Mouse (Mus musculus) CD4-positive, CD25-positive, alpha-beta regulatory T cell, adult 2 months (primary cell): Measurements from ENCODE around the gene Tmem53.

Experiments used
- DNase-seq: peaks from one replicate; pipeline ENCODE4 v3.0.0-alpha.2; 2012; ENCODE audit warnings: low read depth, low spot score

Tmem53 gene

DNA sequence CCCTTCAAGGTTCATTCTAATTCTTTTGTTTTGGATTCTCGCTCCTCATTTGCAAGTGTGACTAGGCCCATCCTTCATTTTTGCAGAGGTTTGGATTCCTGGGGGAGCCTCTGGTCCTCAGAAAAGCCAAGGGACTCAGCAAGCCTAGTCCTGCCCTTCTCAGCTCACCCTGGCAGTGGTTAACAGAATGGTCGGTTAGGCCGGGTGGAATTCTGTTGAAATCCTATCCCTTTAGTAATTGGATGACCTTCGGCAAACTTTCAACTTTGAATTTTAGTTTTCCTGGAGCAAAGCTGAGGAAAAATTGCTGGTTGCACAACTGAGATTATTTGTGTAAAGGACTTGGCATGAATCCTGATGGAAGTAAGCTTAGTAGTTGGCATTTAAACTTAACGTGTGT, 600 bp downstream of the Tmem53 start:
- DNase-seq, result no peak

DNA sequence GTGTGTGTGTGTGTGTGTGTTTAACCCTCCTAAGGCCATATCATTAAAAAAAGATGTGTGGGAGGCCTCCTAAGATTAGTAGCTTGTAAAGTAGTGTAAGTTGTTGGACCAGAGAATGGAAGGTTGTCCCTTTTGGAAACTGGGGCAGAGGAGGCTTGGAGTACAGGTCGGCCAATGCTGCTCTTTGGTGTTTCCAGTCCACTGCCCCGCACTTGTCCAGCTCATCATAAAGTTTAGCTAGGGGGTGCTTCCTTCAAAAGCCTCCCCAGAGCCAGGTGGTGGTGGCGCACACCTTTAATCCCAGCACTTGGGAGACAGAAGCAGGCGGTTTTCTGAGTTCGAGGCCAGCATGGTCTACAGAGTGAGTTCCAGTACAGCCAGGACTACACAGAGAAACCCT, 1.0 kb downstream of the Tmem53 start:
- DNase-seq, result no peak

DNA sequence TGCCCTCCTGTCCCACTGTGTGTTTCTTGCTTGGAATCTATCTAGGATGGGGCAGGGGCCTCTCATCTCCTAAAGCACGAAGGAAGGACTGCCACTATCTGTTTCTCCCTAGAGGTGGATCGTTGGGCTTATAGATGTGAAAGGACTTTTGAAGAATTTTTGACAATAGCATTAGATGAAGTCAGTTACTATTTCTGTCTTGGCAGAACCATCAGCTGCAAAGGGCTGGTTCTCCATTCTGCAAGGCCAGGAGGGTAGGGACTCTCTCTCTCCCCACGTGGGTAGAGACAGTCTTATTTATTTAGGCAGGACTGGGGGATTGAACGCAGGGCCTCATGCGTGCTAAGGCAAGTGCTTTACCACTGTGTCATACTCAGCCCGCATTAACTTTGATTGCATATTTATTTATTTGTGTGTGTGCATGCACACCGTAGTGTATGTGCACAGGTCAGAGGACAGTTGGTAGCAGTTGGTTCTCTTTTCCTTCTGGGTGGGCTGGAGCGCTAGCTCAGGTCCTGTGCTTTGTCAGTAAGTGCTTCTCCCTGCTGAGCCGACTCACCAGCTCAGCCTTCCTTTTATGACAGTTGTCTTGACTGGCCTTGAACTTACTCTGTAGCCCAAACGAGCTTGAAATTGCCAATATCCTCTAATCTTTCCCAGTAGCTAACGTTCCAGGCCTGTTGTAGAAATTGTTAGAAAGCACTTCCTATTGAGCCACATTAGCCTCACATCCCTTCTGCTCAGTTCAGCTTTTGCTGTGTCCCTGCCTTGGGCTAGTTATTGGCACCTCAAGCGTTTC, 1.7 kb downstream of the Tmem53 start:
- DNase-seq, result no peak

DNA sequence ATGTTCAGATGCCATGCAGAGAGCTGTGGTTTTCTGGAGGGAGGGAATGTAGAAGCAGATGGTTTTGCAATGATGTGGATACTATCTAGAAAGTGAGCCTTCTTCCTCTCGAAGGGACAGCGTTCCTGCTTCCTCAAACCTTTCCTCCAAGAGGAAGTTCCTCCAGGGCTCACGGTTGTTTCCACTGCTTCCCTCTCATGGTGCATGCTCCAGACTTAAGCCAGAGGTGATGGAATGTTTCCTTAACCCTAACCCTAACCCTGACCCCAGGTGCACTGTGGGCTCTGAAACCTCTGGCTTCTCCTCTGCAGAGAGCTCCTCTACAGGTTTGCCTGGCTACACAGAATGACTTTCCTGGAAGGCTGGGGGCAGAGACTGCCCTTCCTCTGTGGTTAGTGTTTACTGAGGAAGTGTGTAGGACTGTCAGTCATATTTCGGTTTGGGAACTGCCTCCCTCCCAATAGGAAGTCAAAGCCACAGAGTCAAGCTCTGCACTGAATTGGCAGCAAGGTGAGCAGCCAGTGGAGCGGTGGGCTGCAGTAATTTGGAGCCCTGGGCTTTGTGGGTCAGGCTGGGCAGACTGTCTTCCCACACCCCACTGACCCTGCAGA, 2.4 kb downstream of the Tmem53 start:
- DNase-seq, result no peak

DNA sequence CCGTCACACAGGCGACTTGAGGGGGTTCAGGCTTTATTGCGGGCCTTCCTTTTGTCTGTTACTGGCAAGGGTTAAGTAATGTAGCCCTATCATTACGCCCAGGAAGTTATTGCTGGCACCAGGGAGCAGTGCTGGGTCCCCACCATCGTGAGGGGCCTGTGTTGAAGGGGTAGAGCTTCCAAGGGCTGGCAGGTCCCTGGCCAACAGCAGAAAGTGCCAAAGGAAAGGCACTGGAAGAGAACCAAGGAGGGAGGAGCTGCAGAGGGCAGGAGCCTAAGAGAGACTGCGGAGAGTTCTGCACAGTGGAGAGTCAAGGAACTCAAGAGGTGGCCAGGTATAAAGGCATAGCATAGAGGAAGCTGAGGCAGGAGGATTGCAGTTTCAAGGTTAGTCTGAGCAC, 2.9 kb downstream of the Tmem53 start:
- DNase-seq, result no peak

DNA sequence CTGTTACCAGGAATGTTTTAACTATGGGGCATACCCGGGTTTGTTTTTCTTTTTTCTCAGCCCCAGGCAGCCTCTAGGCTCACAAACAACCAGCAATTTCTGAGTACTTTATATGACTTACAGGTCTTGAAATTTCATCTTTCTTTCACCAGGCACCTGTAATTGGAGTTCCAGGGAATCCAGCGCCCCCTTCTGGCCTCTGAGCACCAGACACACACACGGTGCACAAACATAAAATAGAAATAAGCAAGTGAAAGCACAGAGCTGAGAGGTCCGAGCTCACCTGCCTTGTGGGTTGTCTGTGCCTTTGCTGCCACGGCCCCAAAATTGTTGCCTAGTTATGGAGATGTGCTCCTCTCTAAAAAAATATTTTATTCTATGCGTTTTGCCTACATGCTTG, 8.2 kb downstream of the Tmem53 start:
- peak; percentile 29 for DNase-seq

DNA sequence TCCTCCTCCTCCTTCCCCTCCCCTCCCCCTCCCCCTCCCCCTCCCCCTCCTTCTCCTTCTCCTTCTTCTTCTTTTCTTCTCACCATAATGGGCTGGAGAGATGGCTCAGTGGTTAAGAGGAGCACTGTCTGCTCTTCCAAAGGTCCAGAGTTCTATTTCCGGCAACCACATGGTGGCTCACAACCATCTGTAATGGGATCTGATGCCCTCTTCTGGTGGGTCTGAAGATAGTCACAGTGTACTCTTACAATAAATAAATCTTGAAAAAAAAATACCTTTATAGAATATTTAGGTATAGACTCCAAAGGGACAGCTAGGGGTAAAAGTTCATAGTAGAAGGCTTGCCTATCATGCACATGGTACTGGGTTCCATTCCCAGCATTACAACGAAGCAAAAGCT, 9.5 kb downstream of the Tmem53 start:
- no peak for DNase-seq

DNA sequence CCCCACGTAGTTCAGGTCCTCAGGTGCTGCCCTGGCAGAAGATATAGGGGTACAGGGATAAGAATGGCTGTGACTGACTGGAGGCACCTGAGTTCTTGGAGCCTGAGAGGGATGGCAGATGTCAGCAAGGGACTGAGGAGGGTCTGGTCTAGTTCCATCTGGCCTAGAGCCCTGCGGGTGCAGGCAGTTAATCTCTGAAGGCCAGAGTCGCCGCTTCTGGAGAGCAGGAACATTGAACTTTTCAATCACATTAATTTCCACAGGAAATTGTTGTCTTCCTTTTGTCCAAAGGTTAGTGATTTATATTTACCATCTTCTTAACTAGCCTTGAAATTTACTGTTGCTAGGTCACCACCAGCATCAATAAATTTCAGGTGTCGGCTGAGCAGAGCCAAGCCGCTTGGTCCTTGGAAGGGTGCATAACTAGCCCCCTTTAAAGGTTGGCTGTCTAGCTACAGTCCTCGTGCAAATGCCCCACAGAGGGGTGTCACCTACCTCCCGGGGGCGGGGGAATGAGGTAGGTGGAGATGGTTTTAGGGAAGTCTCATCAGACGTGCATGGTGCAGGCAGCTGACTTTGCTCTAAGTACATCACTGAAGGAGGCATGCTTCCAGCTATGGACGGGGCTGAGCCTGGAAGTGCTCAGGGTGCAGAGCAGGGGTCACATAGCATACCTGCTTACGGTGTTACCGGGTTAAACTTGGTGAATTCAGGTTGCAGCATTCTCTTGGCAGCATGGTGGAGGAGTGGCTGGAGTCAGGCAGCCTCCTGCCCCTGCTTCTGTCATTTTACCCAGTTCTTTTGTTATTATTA, 10.6 kb downstream of the Tmem53 start:
- no peak for DNase-seq

DNA sequence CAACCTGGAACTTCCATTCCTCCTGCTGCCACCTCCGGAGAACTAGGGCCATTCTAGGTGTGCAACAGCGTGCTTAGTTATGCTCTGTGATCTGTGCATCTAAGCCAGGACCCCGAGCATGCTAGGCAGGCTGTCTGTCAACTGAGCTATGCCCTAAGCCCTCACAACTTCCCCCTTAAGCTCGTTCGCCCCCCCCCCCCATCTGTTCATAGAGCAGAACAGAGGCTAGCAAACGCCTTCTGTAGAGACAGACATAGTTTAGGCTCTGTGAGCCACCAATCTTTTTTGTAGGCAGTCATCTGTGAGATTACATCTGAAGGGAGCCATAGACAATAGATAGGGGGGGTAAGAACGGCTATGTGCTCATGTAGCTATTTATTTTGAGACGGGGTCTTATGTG, 11.2 kb downstream of the Tmem53 start:
- no peak for DNase-seq

DNA sequence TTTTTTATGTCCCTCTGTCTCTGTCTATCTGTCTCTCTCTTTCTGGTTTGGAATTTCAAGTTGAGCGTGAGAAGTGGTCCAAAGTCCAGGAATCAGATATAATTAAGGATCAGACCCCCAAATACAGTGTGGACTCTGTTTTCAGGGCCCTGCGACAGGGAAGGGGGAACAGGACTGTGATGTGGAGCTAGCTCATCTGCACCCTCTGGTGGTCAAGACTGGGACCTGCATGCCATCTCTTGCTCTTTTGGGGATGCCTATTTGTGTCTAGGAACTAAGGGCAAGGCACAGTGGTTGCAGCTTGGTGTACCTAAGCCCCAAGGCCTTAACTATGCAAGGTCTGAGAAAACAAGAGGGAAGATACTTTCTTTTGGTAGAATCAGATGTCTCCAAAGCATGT, 15.5 kb downstream of the Tmem53 start:
- peak; percentile 85 for DNase-seq

DNA sequence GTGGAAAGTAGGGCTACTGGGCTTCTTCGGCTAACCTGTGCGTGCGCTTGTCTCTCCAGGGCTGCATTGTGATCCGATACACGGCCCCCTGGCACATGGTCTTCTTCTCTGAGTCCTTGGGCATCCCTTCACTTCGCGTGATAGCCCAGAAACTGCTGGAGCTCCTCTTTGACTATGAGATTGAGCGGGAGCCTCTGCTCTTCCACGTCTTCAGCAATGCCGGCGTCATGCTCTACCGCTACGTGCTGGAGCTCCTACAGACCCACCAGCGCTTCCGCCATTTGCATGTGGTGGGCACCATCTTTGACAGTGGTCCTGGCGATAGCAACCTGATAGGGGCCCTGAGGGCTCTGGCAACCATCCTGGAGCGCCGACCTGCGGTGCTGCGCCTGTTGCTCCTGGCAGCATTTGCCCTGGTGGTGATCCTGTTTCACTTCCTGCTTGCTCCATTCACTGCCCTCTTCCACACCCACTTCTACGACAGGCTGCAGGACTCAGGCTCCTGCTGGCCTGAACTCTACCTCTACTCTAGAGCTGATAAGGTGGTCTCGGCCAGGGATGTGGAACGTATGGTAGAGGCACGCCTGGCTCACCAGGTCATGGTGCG, 16.2 kb downstream of the Tmem53 start:
- DNase-seq, result no peak

DNA sequence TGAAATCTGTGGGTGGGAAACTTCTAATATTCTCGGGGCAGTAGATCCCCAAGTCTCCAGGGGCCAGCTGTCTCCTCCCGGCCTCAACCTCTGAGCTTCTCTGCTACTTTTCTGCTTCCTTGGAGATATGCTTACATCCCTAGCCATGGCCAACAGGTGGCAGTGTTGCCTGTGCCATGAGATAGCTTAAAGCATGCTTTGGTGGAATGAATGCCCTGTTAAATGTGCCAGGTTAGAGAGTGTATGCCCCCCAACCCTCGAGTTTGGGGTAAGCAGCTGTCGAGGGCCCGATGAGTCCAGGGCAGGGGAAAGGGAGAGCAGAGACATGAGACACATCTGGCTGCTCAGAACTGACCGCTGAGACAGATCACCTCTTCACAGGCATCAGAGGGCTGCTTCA, 18.5 kb downstream of the Tmem53 start:
- peak; percentile 85 for DNase-seq

DNA sequence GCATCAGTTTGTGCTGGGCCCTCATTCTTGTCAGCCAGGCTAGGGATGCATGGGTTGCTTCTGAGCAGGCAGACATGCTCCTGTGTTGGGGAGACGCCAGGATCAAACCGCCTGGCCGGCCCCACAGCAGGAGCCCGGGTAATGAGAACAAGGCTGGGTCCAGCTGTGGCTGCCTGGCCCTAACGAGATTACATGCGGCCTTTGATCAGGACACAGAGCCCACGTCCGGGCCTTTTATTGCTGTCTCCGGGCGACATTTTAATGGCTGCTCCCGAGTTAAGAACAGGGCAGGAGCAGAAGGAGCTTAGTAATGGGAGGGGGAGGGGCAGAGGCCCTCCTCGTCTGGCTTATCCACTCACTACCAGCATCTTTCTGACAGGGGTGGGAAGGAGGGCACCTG, 20.7 kb downstream of the Tmem53 start:
- no peak for DNase-seq

DNA sequence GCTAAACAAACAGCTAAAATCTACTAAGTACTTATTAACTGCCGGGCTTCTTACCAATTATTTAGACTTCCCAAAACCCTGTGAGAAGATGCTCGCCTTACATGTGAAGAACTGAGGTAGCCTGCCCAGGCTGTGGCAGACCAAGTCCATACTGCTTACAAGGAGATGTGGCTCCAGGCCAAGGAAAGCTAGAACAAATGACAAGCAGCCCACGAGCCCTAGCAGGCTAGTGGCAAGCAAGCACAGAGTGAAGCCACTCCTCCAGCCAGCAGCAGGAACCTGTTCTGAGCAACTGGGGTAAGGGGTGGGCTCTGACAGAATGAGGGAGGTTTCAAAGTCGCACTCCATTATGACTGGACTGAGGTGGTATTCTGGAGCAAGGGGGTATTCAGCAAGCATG, 23.0 kb downstream of the Tmem53 start:
- DNase-seq, result no peak

DNA sequence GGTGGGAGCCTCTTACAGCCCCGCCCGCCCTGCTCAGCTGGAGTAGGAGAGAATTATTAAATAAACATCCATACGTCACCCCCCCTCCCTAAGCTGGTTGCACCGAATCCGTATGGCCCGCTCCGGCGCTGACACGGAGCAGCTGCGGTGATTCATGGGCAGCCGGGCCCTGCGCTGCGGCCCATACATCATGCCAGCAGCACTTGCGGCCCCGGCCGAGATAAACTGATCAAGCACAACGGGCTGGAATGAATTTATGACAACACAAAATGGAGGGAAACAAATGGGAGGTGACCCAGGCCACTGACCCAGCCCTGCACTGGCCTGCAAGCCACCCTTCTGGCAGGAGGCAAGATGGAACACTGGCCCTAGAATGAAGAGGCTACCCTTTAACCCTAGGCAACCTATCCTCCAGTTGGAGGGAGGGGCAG, 24.5 kb downstream of the Tmem53 start:
- no peak for DNase-seq

DNA sequence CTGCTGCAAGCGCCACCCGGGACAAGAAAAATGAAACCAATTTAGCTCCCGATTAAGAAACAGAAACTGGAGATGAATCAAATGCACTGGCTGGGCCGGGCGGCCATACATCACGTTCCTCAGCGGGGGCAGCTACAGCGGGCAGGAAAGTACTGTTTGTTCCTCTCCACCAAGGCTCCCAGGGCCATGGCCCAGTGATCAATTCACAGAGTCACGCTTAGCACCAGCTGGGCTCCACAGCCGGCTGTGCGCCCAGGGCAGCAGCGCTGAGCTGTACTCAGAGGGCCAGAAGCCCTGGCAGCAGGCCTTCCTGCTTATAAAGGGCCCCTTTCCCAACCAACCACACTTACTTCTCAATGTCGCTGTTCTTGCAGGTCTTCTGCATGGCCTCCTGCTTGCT, 25.3 kb downstream of the Tmem53 start:
- DNase-seq, result no peak

DNA sequence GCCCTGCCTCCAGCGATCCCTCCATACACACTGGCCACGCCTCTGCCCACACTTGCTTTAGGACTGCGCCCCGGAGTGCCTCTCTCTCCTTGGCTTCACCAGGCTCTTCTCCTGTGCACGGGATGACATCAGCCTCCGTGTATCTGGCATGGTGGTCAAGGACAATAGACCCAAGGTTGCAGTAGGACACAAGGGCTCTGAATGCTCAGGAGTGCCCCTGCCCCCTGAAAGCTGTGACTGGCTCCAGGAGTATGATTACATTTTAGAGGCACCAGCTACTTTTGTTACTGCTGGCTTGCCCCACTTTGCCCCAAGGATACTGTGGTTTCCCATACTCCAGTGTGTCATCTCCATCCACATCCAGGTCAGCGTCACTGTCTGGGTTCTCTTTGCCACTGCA, 25.9 kb downstream of the Tmem53 start:
- no peak for DNase-seq

DNA sequence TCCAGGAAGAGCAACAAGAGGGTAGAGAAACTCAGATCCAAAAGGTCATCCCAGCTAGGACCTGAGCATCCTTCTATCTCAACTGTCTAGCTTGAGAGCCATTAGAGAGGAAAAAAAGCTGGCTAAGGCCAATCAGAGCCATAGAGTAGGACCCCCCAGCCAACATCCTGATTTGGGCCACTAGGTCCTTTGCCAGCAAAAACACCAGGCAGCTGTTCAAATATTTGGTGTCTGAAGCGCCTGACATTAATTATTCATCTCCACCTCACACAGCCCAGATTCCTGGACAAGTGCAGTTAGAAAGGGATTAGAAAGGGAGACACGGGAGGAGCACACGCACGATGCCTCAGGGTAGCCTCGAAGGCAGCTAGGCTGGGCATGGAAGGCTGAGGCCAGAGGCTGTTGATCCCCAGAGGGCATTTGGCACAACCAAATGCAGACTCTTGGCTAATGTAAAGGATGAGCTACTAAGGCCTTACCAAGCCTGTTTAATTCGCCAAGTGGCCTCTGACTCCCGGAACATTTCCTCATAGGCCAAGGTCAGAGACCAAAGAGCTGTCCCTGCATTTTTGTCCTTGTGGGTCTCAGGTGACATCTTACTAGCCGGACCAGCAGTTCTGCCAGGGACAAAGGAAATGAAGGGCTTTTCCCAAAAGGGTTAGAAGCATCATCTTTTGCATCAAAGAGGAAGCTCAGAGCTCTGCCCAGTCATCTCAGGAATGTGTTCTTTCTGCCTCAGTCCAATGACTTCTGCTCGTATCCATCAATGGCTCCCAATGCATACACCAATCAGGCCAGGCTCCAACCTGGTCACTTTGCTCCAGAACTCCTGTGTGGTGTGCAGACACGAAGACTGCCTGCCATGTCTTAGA, 26.9 kb downstream of the Tmem53 start:
- no peak for DNase-seq

DNA sequence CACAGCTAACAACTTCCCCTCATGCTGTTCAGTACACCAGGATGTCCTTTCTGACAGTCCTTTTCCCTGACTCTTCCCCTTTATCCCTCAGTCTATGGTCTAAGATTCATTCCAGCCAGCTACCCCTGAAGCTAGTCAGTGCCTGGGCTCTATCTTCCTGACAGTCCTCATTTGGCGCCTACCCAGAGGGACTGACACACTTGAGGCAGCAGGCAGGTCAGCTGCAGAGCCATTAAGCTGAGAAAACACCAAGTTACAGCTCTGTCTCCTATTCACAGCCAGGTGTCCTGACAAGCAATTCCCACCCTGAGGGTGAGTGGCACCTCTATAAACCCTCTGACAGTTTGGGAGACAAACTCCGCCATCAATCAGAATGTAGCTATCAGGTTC, 27.5 kb downstream of the Tmem53 start:
- DNase-seq, result no peak

DNA sequence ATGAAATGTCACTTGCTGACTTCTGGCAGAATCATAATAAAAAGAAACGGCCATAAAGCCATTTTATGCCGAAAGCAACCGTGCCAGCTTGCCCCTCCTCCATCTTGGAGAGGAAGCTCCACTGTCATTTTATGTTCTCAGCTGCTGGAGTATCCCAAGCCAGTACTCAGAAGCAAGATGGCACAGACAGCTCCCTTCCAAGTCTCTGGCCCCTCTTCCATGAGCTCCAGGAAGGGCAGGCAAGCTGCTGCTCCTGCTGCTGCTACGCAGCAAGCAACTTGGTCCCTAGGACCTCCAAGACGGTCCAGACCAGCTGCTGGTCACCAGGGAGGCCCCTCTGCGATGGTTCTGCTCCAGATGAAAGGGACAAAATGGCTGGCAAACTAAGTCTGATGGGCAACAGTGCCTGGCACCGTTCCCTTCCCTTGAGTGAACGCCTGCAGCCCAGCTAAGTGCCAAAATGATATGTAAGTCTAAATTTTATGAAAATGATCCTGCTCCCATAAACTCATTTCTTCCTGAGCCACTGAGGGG, 28.7 kb downstream of the Tmem53 start:
- DNase-seq, result no peak
